Mouse (Mus musculus): ENCODE measurements around the gene Klk1. TPM values are rescaled to one million over a fixed set of nuclear protein-coding genes. Genes with fewer than 3 reads are reported as not detected.
"Not testable (repeated sequence)": the region's sequence is repeated elsewhere in the genome, so short reads cannot be mapped to it uniquely, and the experiment has no call there.

Klk1 gene
- polyA plus RNA-seq, 1 experiment from 2014 or later, result not detected

DNA sequence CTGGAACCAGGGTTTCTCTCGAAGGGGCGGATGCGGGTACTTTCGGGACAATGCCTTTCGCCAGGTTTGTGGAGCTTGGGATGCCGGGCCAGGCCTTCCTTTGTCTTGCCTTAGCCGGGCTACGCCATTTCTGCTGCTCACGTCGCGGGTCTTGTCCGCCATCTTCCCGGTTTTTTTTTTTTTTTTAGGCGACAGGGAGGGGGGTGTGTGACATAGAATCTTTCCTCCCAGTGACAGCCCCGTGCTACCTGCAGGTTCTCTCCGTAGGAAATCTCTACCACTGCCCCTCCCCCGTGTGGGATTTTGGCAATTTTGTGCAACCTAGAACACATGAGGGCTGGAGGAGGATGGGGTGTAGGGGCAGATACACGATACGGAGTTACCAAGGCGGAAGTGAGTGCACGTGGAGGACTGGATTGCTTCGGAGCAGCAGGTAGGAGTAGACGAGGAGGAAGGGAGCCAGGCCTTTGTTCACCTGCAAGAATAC is 21.9 kb downstream of the Klk1 start:
- peaks cover 20% of the 10 kb centered on the region for H3K4me1 ChIP-seq (replicated peaks; ENCODE audit: control insufficient read depth, insufficient read depth, low read length)
- peak overlapping the region; percentile 96 for H3K4me3 ChIP-seq (ENCODE audit: low read depth, low read length)
- peak; percentile 5; the same call in 1 of the 2 replicates for ATAC-seq (replicated peaks; ENCODE audit: low FRiP score)
- H3K4me2 ChIP-seq, result peak overlapping the region; percentile 90
- peak overlapping the region; percentile 97 for H3K9ac ChIP-seq (ENCODE audit: low read depth, low read length)
- H3K27me3 ChIP-seq (replicated peaks; ENCODE audit: control insufficient read depth, insufficient read depth, low read length), result no peaks in the 10 kb centered on the region
- no peaks in the 10 kb centered on the region for H3K9me3 ChIP-seq (ENCODE audit: control insufficient read depth, low read length)
- H3K27ac ChIP-seq (ENCODE audit: low read depth, low read length), result peak overlapping the region; percentile 96
- under 1% methylated on average over 23 of the region's 23 CpGs for WGBS
- no peak for DNase-seq (ENCODE audit: low spot score)
- peaks cover 26% of the 10 kb centered on the region for H3K36me3 ChIP-seq (ENCODE audit: control insufficient read depth, insufficient read depth, low read length)

DNA sequence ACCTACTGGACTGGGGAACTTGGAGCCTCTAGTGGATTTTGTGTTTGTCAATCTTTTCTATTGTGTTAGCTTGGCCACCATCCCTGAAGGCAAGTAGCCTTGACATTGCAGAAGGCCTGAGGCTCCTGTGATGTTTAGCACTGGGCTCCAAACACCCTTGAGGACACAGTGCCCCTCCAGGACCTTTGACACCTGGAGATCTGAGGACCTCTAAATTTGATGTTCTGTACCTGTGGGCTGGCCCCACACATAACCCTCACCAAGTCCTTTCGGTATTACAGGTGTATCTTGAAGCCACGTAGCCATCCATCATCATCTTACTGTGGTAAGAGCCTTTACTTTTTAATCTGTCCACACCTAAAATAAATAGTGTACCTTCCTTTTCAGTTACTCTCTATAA is 22.8 kb downstream of the Klk1 start:
- H3K27me3 ChIP-seq (replicated peaks; ENCODE audit: control insufficient read depth, insufficient read depth, low read length), result no peaks in the 10 kb centered on the region
- no peak for ATAC-seq (replicated peaks; ENCODE audit: low FRiP score)
- 83% methylated on average over 2 of the region's 2 CpGs for WGBS
- peaks cover 36% of the 10 kb centered on the region for H3K36me3 ChIP-seq (ENCODE audit: control insufficient read depth, insufficient read depth, low read length)
- peak overlapping the region; percentile 96 for H3K4me3 ChIP-seq (ENCODE audit: low read depth, low read length)
- DNase-seq (ENCODE audit: low spot score), result no peak
- H3K27ac ChIP-seq (ENCODE audit: low read depth, low read length), result no peak overlapping the region
- H3K9ac ChIP-seq (ENCODE audit: low read depth, low read length), result peak overlapping the region; percentile 97
- no peaks in the 10 kb centered on the region for H3K9me3 ChIP-seq (ENCODE audit: control insufficient read depth, low read length)
- H3K4me2 ChIP-seq, result peak overlapping the region; percentile 90
- peaks cover 20% of the 10 kb centered on the region for H3K4me1 ChIP-seq (replicated peaks; ENCODE audit: control insufficient read depth, insufficient read depth, low read length)

DNA sequence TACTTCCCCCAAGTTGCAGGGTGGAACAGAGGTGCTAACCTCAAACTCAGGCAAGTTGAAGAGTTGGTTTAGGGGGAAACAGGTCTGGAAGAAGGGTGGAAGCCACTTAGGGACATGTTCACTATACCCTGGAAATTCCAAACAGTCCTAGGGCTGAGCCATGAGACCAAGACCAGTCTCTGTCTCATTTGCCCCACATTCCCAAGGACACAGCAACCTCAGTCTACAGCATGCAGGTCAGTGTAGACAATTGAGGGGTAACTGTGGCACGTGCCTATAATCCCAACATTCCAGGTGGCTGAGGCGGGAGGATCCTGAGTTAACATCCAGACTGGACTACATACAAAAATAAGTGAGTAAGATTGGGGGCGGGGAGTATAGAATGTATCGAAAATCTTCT is 24.1 kb downstream of the Klk1 start:
- Histone ChIP-seq H3K9me3 (ENCODE audit: control insufficient read depth, low read length) (no peaks in the 10 kb centered on the region), H3K4me3 (ENCODE audit: low read depth, low read length) (no peak overlapping the region), H3K9ac (ENCODE audit: low read depth, low read length) (0 out of 2 replicates have a peak overlapping the region, but pooled peaks have one; percentile 36), H3K27ac (ENCODE audit: low read depth, low read length) (no peak overlapping the region), H3K4me2 (0 out of 2 replicates have a peak overlapping the region, but pooled peaks have one; percentile 8), H3K4me1 (replicated peaks; ENCODE audit: control insufficient read depth, insufficient read depth, low read length) (peaks cover 20% of the 10 kb centered on the region), H3K27me3 (replicated peaks; ENCODE audit: control insufficient read depth, insufficient read depth, low read length) (no peaks in the 10 kb centered on the region), H3K36me3 (ENCODE audit: control insufficient read depth, insufficient read depth, low read length) (peaks cover 42% of the 10 kb centered on the region)
- WGBS, result 91% methylated on average over 4 of the region's 4 CpGs
- DNase-seq (ENCODE audit: low spot score) (no peak), ATAC-seq (replicated peaks; ENCODE audit: low FRiP score) (no peak)

DNA sequence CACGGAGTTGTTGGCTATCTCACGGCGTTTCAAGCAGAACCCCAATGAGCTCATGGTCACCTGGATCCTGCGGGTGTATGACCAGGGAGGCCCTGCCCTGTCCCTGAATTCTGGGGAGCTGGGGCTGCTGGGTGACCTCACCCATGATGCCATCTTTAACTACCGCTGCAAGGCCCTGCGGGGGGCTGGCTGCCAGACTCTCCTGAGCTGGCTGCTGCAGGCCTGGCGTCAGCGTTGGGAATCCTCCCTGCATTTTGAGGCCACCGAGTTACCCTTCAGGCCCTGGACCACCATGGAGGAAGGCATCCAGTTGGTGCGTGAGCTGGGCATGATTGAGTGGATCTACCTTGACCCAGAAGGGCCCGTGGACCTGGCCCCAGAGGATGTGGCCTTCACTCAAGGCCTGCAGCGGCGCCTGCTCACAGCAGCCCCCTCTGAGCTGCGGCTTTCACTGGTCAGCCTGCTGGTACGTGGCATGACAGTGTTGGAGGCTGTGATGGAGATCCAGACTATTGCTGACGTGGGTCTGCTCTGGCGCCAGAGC is 25.6 kb downstream of the Klk1 start:
- not testable (repeated sequence) for H3K9ac ChIP-seq (ENCODE audit: low read depth, low read length)
- 90% methylated on average over 17 of the region's 17 CpGs for WGBS

DNA sequence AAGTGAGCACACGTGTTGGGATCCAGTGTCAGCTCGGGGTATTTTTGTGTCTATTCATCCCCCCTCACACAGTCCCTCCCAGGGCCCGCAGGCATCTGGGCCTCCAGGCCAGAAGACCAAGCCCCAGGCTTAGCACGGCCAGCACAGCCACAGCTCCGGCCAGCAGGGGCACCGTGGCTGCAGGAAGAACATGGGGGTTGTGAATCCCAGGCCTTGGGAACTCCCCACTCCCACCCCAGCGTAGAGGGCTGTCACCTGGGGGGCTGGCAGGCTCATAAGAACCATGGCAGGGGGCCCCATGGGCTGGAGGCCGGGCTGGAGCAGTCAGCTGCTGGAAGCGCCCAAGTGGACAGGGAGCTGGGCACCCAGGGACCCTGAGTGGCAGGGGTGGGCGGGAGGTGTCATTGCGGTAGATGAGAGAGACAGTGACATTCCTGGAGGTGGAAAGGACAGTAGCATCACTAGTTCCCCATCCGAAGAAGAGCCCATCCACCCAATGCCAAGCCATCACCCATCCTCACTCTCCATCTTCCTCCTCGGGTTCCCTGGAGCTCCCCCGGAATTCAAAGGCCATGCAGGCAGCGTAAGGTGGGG is 28.0 kb downstream of the Klk1 start:
- no peak overlapping the region for H3K9ac ChIP-seq (ENCODE audit: low read depth, low read length)
- no peak overlapping the region; the same call in 1 of the 2 replicates for H3K27ac ChIP-seq (ENCODE audit: low read depth, low read length)
- peaks cover 42% of the 10 kb centered on the region for H3K36me3 ChIP-seq (ENCODE audit: control insufficient read depth, insufficient read depth, low read length)
- H3K4me3 ChIP-seq (ENCODE audit: low read depth, low read length), result no peak overlapping the region
- 66% methylated on average over 15 of the region's 15 CpGs for whole genome bisulfite sequencing
- H3K4me1 ChIP-seq (replicated peaks; ENCODE audit: control insufficient read depth, insufficient read depth, low read length), result peaks cover 8% of the 10 kb centered on the region
- DNase-seq (ENCODE audit: low spot score), result no peak
- no peaks in the 10 kb centered on the region for H3K9me3 ChIP-seq (ENCODE audit: control insufficient read depth, low read length)
- no peak overlapping the region for H3K4me2 ChIP-seq
- ATAC-seq (replicated peaks; ENCODE audit: low FRiP score), result peak; percentile 27
- H3K27me3 ChIP-seq (replicated peaks; ENCODE audit: control insufficient read depth, insufficient read depth, low read length), result no peaks in the 10 kb centered on the region

More for the DNA sequence above, 25.6 kb downstream of the Klk1 start:
- H3K4me3 ChIP-seq (ENCODE audit: low read depth, low read length); H3K4me2 ChIP-seq; DNase-seq (ENCODE audit: low spot score); H3K27ac ChIP-seq (ENCODE audit: low read depth, low read length); H3K9me3 ChIP-seq (ENCODE audit: control insufficient read depth, low read length); H3K27me3 ChIP-seq (replicated peaks; ENCODE audit: control insufficient read depth, insufficient read depth, low read length); ATAC-seq (replicated peaks; ENCODE audit: low FRiP score): not testable (repeated sequence)
- Histone ChIP-seq H3K4me1 (replicated peaks; ENCODE audit: control insufficient read depth, insufficient read depth, low read length) (peaks cover 13% of the 10 kb centered on the region), H3K36me3 (ENCODE audit: control insufficient read depth, insufficient read depth, low read length) (peaks cover 42% of the 10 kb centered on the region)

DNA sequence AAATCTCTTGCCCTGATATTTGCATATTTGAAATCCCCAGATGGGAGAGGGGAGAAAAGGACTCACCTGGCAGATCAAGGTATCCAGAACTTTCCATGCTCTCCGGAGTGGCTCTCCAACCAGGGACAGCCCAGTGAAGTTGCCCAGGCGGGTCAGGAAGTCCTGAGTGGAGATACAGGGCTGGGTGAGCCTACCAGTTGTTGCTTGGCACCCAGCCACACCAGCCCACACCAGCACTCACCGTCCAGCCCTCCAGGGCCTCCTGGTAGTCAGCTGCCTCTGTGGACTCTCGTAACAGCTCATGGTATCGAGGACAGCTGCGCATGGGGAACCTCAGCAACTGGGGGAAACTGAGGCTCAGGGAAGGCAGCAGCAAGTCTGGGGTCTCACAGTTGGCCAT is 29.8 kb downstream of the Klk1 start:
- H3K27me3 ChIP-seq (replicated peaks; ENCODE audit: control insufficient read depth, insufficient read depth, low read length), result no peaks in the 10 kb centered on the region
- peaks cover 27% of the 10 kb centered on the region for H3K36me3 ChIP-seq (ENCODE audit: control insufficient read depth, insufficient read depth, low read length)
- no peak overlapping the region for H3K27ac ChIP-seq (ENCODE audit: low read depth, low read length)
- DNase-seq (ENCODE audit: low spot score) (no peak), ATAC-seq (replicated peaks; ENCODE audit: low FRiP score) (no peak)
- H3K9me3 ChIP-seq (ENCODE audit: control insufficient read depth, low read length), result no peaks in the 10 kb centered on the region
- no peak overlapping the region for H3K4me2 ChIP-seq
- no peak overlapping the region for H3K4me3 ChIP-seq (ENCODE audit: low read depth, low read length)
- no peak overlapping the region for H3K9ac ChIP-seq (ENCODE audit: low read depth, low read length)
- H3K4me1 ChIP-seq (replicated peaks; ENCODE audit: control insufficient read depth, insufficient read depth, low read length), result no peaks in the 10 kb centered on the region
- WGBS, result 79% methylated on average over 6 of the region's 6 CpGs

DNA sequence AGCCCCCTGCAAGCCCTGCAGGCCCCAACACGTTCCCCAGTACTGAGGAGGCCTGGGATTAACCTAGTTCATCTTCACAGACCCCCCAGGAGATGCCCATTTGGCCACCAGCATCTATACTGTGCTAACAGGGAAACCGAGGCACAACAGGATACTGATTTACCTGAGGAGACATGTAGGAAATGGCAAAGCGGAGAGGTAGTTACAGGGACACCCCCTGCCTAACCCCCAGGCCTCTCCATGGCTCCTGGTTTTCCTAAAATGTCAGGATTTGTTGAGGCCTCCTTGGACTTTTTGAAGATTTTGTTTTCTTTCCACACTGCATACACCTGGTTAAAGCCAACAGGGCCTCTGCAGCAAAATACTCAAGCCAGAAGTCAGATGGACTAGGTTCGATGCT is 32.1 kb downstream of the Klk1 start, which contains the start of gene Acp4:
TSS of gene Acp4 (minus strand) at position 101 of the 400 bp plus-strand sequence.
- DNase-seq (ENCODE audit: low spot score) (no peak), ATAC-seq (replicated peaks; ENCODE audit: low FRiP score) (no peak)
- H3K9me3 ChIP-seq (ENCODE audit: control insufficient read depth, low read length), result no peaks in the 10 kb centered on the region
- no peak within 1 kb of the TSS for H3K4me3 ChIP-seq (ENCODE audit: low read depth, low read length)
- H3K4me2 ChIP-seq, result no peak within 1 kb of the TSS
- H3K9ac ChIP-seq (ENCODE audit: low read depth, low read length), result no peak within 1 kb of the TSS
- H3K27ac ChIP-seq (ENCODE audit: low read depth, low read length), result no peak within 1 kb of the TSS
- WGBS, result 62% methylated on average over 4 of the region's 4 CpGs
- no peaks in the 10 kb centered on the region for H3K4me1 ChIP-seq (replicated peaks; ENCODE audit: control insufficient read depth, insufficient read depth, low read length)
- peaks cover 13% of the 10 kb centered on the region for H3K36me3 ChIP-seq (ENCODE audit: control insufficient read depth, insufficient read depth, low read length)
- 0 out of 2 replicates have a peak, but pooled peaks cover 2% of the 10 kb centered on the region for H3K27me3 ChIP-seq (replicated peaks; ENCODE audit: control insufficient read depth, insufficient read depth, low read length)

DNA sequence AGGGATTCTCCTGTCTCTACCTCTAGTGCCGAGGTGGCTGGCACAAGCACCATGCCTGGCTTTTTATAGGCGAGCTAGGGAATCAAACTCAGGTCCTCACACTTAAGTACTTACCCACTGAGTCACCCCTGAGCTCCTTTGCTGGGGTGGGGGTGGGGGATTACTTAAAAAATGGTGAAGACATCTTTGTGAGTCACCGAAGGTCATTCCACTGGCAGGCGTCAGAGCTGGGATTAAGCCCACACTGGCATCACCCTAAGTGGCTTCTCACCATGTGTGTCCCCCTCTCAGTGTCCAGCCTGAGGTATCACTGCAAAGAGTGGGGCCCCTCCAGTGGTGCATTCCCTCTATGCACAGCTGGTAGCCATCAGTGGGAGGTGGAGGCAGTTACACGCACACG is 35.2 kb downstream of the Klk1 start:
- H3K27me3 ChIP-seq (replicated peaks; ENCODE audit: control insufficient read depth, insufficient read depth, low read length), result peaks cover 17% of the 10 kb centered on the region
- no peak for ATAC-seq (replicated peaks; ENCODE audit: low FRiP score)
- WGBS, result 66% methylated on average over 6 of the region's 6 CpGs
- no peak overlapping the region for H3K4me2 ChIP-seq
- H3K9me3 ChIP-seq (ENCODE audit: control insufficient read depth, low read length), result no peaks in the 10 kb centered on the region
- no peaks in the 10 kb centered on the region for H3K36me3 ChIP-seq (ENCODE audit: control insufficient read depth, insufficient read depth, low read length)
- H3K27ac ChIP-seq (ENCODE audit: low read depth, low read length), result no peak overlapping the region
- H3K4me3 ChIP-seq (ENCODE audit: low read depth, low read length), result no peak overlapping the region
- DNase-seq (ENCODE audit: low spot score), result no peak
- H3K9ac ChIP-seq (ENCODE audit: low read depth, low read length), result no peak overlapping the region
- H3K4me1 ChIP-seq (replicated peaks; ENCODE audit: control insufficient read depth, insufficient read depth, low read length), result peaks cover 4% of the 10 kb centered on the region

DNA sequence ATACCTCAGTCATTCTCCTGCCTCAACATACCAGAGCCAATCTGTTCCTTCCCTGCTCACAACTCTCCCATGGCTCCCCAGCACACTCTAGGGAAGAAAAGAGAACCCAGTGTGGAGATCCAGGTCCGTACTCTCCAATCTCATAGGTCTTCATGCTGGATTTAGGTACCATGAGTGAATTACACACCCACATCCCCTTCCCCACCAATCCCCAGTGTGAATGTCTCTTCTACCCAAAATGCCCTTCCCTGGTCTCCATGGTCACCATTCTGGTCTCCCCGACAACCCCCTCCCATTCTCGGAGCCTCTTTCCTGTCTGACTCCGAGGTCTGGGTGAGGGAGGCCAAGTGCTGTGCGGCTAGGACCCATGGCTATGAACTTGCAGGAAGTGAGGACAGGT is 36.0 kb downstream of the Klk1 start, which contains the start of gene Gm15517:
TSS of gene Gm15517 (plus strand) at position 301 of the 400 bp plus-strand sequence.
- Histone ChIP-seq H3K9me3 (ENCODE audit: control insufficient read depth, low read length) (no peaks in the 10 kb centered on the region), H3K4me3 (ENCODE audit: low read depth, low read length) (no peak within 1 kb of the TSS), H3K27me3 (replicated peaks; ENCODE audit: control insufficient read depth, insufficient read depth, low read length) (peaks cover 17% of the 10 kb centered on the region), H3K9ac (ENCODE audit: low read depth, low read length) (no peak within 1 kb of the TSS), H3K36me3 (ENCODE audit: control insufficient read depth, insufficient read depth, low read length) (no peaks in the 10 kb centered on the region), H3K4me2 (no peak within 1 kb of the TSS), H3K4me1 (replicated peaks; ENCODE audit: control insufficient read depth, insufficient read depth, low read length) (peaks cover 4% of the 10 kb centered on the region), H3K27ac (ENCODE audit: low read depth, low read length) (no peak within 1 kb of the TSS)
- DNase-seq (ENCODE audit: low spot score) (no peak), ATAC-seq (replicated peaks; ENCODE audit: low FRiP score) (no peak)
- 58% methylated on average over 5 of the region's 5 CpGs for WGBS

Data from liver, embryonic 11.5 days (tissue).